Mouse (Mus musculus): ENCODE data around the gene Ccdc60. TPM values are rescaled to one million over a fixed set of nuclear protein-coding genes. Genes with fewer than 3 reads are reported as not detected.

Gene Ccdc60
- polyA plus RNA-seq, 1 experiment, result 0.35 TPM

DNA sequence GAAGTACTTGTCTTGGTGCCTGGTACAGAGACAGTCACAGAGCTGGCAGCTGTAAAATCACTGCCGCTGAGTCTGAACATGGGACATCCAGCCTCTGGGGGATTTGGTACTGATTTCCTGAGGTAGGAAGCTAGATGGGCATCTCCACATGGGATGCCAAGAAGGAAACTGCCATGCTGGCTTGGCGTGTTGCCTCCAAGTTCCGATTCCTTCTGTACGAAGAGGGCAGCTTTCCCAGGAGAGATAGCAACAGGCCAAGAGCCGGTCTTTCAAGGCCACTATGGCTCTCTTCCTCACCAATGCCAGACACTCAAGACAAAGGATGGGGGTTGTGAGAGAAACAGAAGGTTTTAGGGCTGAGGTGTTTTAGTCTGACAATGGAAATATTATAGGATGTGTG lies 26.8 kb downstream of the Ccdc60 start:
- H3K27ac ChIP-seq (ENCODE audit: control insufficient read depth, insufficient read depth, low read length), result no peak overlapping the region
- H3K4me3 ChIP-seq (ENCODE audit: control insufficient read depth, insufficient read depth, low read length), result no peak overlapping the region
- no peak for DNase-seq
- WGBS, result 96% methylated on average over 5 of the region's 5 CpGs
- no peak for TF ChIP-seq POLR2A (IDR thresholded peaks at IDR 0.05; ENCODE audit: control insufficient read depth, extremely low read depth, insufficient read depth, low read length, poor library complexity)
- no peak for TF ChIP-seq CTCF (IDR thresholded peaks at IDR 0.05; ENCODE audit: borderline replicate concordance, control insufficient read depth, extremely low read depth, insufficient read depth, low read length, poor library complexity)
- no peaks in the 10 kb centered on the region for H3K4me1 ChIP-seq (replicated peaks; ENCODE audit: control insufficient read depth, insufficient read depth, low read length)
- no peaks in the 10 kb centered on the region for H3K36me3 ChIP-seq (ENCODE audit: control insufficient read depth, insufficient read depth, low read length)
- H3K27me3 ChIP-seq (ENCODE audit: control insufficient read depth, insufficient read depth, low read length), result no peaks in the 10 kb centered on the region

- Histone ChIP-seq H3K27me3 (ENCODE audit: control insufficient read depth, insufficient read depth, low read length) (no peaks in the 10 kb centered on the region), H3K27ac (ENCODE audit: control insufficient read depth, insufficient read depth, low read length) (no peak overlapping the region), H3K36me3 (ENCODE audit: control insufficient read depth, insufficient read depth, low read length) (no peaks in the 10 kb centered on the region), H3K4me3 (ENCODE audit: control insufficient read depth, insufficient read depth, low read length) (no peak overlapping the region), H3K4me1 (replicated peaks; ENCODE audit: control insufficient read depth, insufficient read depth, low read length) (no peaks in the 10 kb centered on the region)
- no peak for TF ChIP-seq CTCF (IDR thresholded peaks at IDR 0.05; ENCODE audit: borderline replicate concordance, control insufficient read depth, extremely low read depth, insufficient read depth, low read length, poor library complexity)
- no peak for TF ChIP-seq POLR2A (IDR thresholded peaks at IDR 0.05; ENCODE audit: control insufficient read depth, extremely low read depth, insufficient read depth, low read length, poor library complexity)
- WGBS, result 95% methylated on average over 5 of the region's 5 CpGs
- DNase-seq, result no peak
These were observed 28.4 kb downstream of the Ccdc60 start for GRCm38 (mm10) chr5:116260356-116260755.

- Histone ChIP-seq H3K27ac (ENCODE audit: control insufficient read depth, insufficient read depth, low read length) (no peak overlapping the region), H3K27me3 (ENCODE audit: control insufficient read depth, insufficient read depth, low read length) (no peaks in the 10 kb centered on the region), H3K4me3 (ENCODE audit: control insufficient read depth, insufficient read depth, low read length) (no peak overlapping the region), H3K36me3 (ENCODE audit: control insufficient read depth, insufficient read depth, low read length) (no peaks in the 10 kb centered on the region), H3K4me1 (replicated peaks; ENCODE audit: control insufficient read depth, insufficient read depth, low read length) (no peaks in the 10 kb centered on the region)
- TF ChIP-seq CTCF (IDR thresholded peaks at IDR 0.05; ENCODE audit: borderline replicate concordance, control insufficient read depth, extremely low read depth, insufficient read depth, low read length, poor library complexity), result no peak
- no peak for TF ChIP-seq POLR2A (IDR thresholded peaks at IDR 0.05; ENCODE audit: control insufficient read depth, extremely low read depth, insufficient read depth, low read length, poor library complexity)
- no peak for DNase-seq
- WGBS, result 91% methylated on average over 8 of the region's 8 CpGs
These were observed 30.4 kb downstream of the Ccdc60 start for GRCm38 (mm10) chr5:116258321-116258860.

GRCm38 (mm10) chr5:116253914-116254313 lies 34.9 kb downstream of the Ccdc60 start:
- no peaks in the 10 kb centered on the region for H3K36me3 ChIP-seq (ENCODE audit: control insufficient read depth, insufficient read depth, low read length)
- TF ChIP-seq POLR2A (IDR thresholded peaks at IDR 0.05; ENCODE audit: control insufficient read depth, extremely low read depth, insufficient read depth, low read length, poor library complexity) (no peak), CTCF (IDR thresholded peaks at IDR 0.05; ENCODE audit: borderline replicate concordance, control insufficient read depth, extremely low read depth, insufficient read depth, low read length, poor library complexity) (no peak)
- no peak for DNase-seq
- H3K27me3 ChIP-seq (ENCODE audit: control insufficient read depth, insufficient read depth, low read length), result no peaks in the 10 kb centered on the region
- WGBS, result 94% methylated on average over 4 of the region's 4 CpGs
- no peaks in the 10 kb centered on the region for H3K4me1 ChIP-seq (replicated peaks; ENCODE audit: control insufficient read depth, insufficient read depth, low read length)
- H3K4me3 ChIP-seq (ENCODE audit: control insufficient read depth, insufficient read depth, low read length), result no peak overlapping the region
- H3K27ac ChIP-seq (ENCODE audit: control insufficient read depth, insufficient read depth, low read length), result no peak overlapping the region

GRCm38 (mm10) chr5:116252186-116252585 lies 36.6 kb downstream of the Ccdc60 start:
- no peaks in the 10 kb centered on the region for H3K4me1 ChIP-seq (replicated peaks; ENCODE audit: control insufficient read depth, insufficient read depth, low read length)
- H3K36me3 ChIP-seq (ENCODE audit: control insufficient read depth, insufficient read depth, low read length), result no peaks in the 10 kb centered on the region
- H3K4me3 ChIP-seq (ENCODE audit: control insufficient read depth, insufficient read depth, low read length), result no peak overlapping the region
- no peak overlapping the region for H3K27ac ChIP-seq (ENCODE audit: control insufficient read depth, insufficient read depth, low read length)
- DNase-seq, result no peak
- WGBS, result 91% methylated on average over 6 of the region's 6 CpGs
- TF ChIP-seq POLR2A (IDR thresholded peaks at IDR 0.05; ENCODE audit: control insufficient read depth, extremely low read depth, insufficient read depth, low read length, poor library complexity) (no peak), CTCF (IDR thresholded peaks at IDR 0.05; ENCODE audit: borderline replicate concordance, control insufficient read depth, extremely low read depth, insufficient read depth, low read length, poor library complexity) (no peak)
- H3K27me3 ChIP-seq (ENCODE audit: control insufficient read depth, insufficient read depth, low read length), result no peaks in the 10 kb centered on the region

- no peaks in the 10 kb centered on the region for H3K27me3 ChIP-seq (ENCODE audit: control insufficient read depth, insufficient read depth, low read length)
- no peak for DNase-seq
- no peaks in the 10 kb centered on the region for H3K36me3 ChIP-seq (ENCODE audit: control insufficient read depth, insufficient read depth, low read length)
- H3K4me1 ChIP-seq (replicated peaks; ENCODE audit: control insufficient read depth, insufficient read depth, low read length), result no peaks in the 10 kb centered on the region
- no peak overlapping the region for H3K4me3 ChIP-seq (ENCODE audit: control insufficient read depth, insufficient read depth, low read length)
- no peak overlapping the region for H3K27ac ChIP-seq (ENCODE audit: control insufficient read depth, insufficient read depth, low read length)
- TF ChIP-seq CTCF (IDR thresholded peaks at IDR 0.05; ENCODE audit: borderline replicate concordance, control insufficient read depth, extremely low read depth, insufficient read depth, low read length, poor library complexity) (no peak), POLR2A (IDR thresholded peaks at IDR 0.05; ENCODE audit: control insufficient read depth, extremely low read depth, insufficient read depth, low read length, poor library complexity) (no peak)
- WGBS, result 89% methylated on average over 7 of the region's 7 CpGs
These were observed 42.1 kb downstream of the Ccdc60 start for GRCm38 (mm10) chr5:116246642-116247041.

GRCm38 (mm10) chr5:116244476-116244875 lies 44.3 kb downstream of the Ccdc60 start:
- no peak overlapping the region for H3K4me3 ChIP-seq (ENCODE audit: control insufficient read depth, insufficient read depth, low read length)
- no peaks in the 10 kb centered on the region for H3K4me1 ChIP-seq (replicated peaks; ENCODE audit: control insufficient read depth, insufficient read depth, low read length)
- no peaks in the 10 kb centered on the region for H3K27me3 ChIP-seq (ENCODE audit: control insufficient read depth, insufficient read depth, low read length)
- no peak overlapping the region for H3K27ac ChIP-seq (ENCODE audit: control insufficient read depth, insufficient read depth, low read length)
- TF ChIP-seq POLR2A (IDR thresholded peaks at IDR 0.05; ENCODE audit: control insufficient read depth, extremely low read depth, insufficient read depth, low read length, poor library complexity), result no peak
- no peak for TF ChIP-seq CTCF (IDR thresholded peaks at IDR 0.05; ENCODE audit: borderline replicate concordance, control insufficient read depth, extremely low read depth, insufficient read depth, low read length, poor library complexity)
- DNase-seq, result no peak
- no peaks in the 10 kb centered on the region for H3K36me3 ChIP-seq (ENCODE audit: control insufficient read depth, insufficient read depth, low read length)
- WGBS, result 43% methylated on average over 3 of the region's 3 CpGs

All from thymus, adult 2 months (tissue).